Mouse (Mus musculus): Measurements from ENCODE around the gene Pitpnm1. TPM values are rescaled to one million over a fixed set of nuclear protein-coding genes. Genes with fewer than 3 reads are reported as not detected.

The Pitpnm1 gene
- total and polyA plus RNA-seq, 2 experiments from 2014 or later, result 127 to 187 TPM

DNA sequence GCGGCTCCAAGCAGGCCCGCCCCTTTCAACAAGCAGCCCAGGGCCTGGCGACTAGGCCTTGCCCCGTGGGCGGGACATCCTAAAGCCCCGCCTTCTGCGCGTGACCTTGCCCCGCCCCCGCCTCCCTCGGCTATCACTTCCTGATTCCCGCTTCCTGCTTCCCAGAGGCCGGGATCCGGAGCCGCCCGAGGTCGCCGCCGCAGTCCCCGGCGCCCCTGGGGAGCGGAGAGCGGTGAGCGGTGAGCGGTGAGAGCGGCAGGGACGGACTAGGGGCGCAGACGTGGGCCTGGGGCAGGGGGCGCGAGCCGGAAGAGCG, 48.7 kb downstream of the Pitpnm1 start, which contains the start of gene Coro1b:
Coro1b (plus strand) TSS at position 129 of the 316 bp plus-strand sequence.
- peak within 1 kb of the TSS; percentile 69 for H3K27ac ChIP-seq (ENCODE audit: low read depth, low read length)
- peak within 1 kb of the TSS; percentile 88 for H3K4me3 ChIP-seq (ENCODE audit: low read depth, low read length)
- no peaks in the 10 kb centered on the region for H3K27me3 ChIP-seq (ENCODE audit: insufficient read depth, low read length)
- DNase-seq (ENCODE audit: low spot score) (peak; percentile 92), ATAC-seq (ENCODE audit: low FRiP score) (peak; percentile 87)
- peak within 1 kb of the TSS; percentile 91 for H3K4me2 ChIP-seq (ENCODE audit: low read depth, low read length, poor library complexity, severe bottlenecking)
- H3K4me1 ChIP-seq (ENCODE audit: insufficient read depth, low read length), result peaks cover 7% of the 10 kb centered on the region; the same call in 1 of the 2 replicates
- H3K36me3 ChIP-seq (ENCODE audit: insufficient read depth, low read length), result peaks cover 21% of the 10 kb centered on the region
- no peak for TF ChIP-seq CTCF (IDR thresholded peaks at IDR 0.05)
- H3K9ac ChIP-seq (replicated peaks; ENCODE audit: low read length, poor library complexity, severe bottlenecking), result peak within 1 kb of the TSS; percentile 94
- 1% methylated on average over 30 of the region's 33 CpGs for WGBS
- no peaks in the 10 kb centered on the region for H3K9me3 ChIP-seq (ENCODE audit: low read length)

DNA sequence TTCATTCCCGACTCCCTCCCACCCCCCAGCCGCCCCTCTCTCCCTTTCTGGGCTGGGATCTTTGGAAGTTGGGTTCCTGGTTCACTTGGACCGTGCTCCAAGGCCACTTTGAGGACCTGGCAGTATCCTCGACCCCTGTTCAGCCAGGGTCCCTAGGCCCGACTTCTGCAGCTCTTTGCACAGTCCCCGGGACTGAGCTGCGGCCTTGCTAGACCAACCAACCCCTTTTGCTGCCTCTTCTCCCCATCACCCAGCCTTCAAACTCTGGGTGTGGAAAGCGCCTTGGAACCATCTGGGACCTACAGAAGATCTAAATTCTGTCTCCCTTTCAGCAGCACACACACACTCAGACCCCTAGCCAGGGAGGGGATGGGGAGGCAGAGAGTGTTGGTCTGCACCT, 49.0 kb downstream of the Pitpnm1 start:
- ATAC-seq (ENCODE audit: low FRiP score), result peak; percentile 18; the same call in 1 of the 2 replicates

DNA sequence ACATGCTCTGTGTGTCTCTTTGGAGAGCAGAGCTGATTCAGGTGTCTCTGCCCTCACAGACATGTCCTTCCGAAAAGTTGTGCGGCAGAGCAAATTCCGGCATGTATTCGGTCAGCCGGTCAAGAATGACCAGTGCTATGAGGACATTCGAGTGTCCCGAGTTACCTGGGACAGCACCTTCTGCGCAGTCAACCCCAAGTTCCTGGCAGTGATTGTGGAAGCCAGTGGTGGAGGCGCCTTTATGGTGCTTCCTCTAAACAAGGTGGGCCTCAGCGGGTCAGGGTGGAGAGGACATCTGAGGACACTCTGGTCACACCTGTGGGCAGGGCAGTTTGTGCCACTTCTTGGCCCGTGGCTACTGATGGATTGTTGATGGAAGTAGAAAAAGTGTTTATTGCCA, 49.5 kb downstream of the Pitpnm1 start:
- no peak for DNase-seq (ENCODE audit: low spot score)
- no peak for TF ChIP-seq CTCF (IDR thresholded peaks at IDR 0.05)
- Histone ChIP-seq H3K4me3 (ENCODE audit: low read depth, low read length) (peak overlapping the region; percentile 88), H3K36me3 (ENCODE audit: insufficient read depth, low read length) (peaks cover 24% of the 10 kb centered on the region), H3K4me1 (ENCODE audit: insufficient read depth, low read length) (peaks cover 7% of the 10 kb centered on the region; the same call in 1 of the 2 replicates), H3K27ac (ENCODE audit: low read depth, low read length) (0 out of 2 replicates have a peak overlapping the region, but pooled peaks have one; percentile 69), H3K27me3 (ENCODE audit: insufficient read depth, low read length) (no peaks in the 10 kb centered on the region), H3K9ac (replicated peaks; ENCODE audit: low read length, poor library complexity, severe bottlenecking) (peak overlapping the region; percentile 94), H3K4me2 (ENCODE audit: low read depth, low read length, poor library complexity, severe bottlenecking) (peak overlapping the region; percentile 91), H3K9me3 (ENCODE audit: low read length) (no peaks in the 10 kb centered on the region)
- WGBS, result 89% methylated on average over 11 of the region's 11 CpGs
- ATAC-seq (ENCODE audit: low FRiP score), result no peak

More for the DNA sequence above, 49.0 kb downstream of the Pitpnm1 start:
- DNase-seq (ENCODE audit: low spot score), result no peak
- Histone ChIP-seq H3K27ac (ENCODE audit: low read depth, low read length) (peak overlapping the region; percentile 69), H3K27me3 (ENCODE audit: insufficient read depth, low read length) (no peaks in the 10 kb centered on the region), H3K4me1 (ENCODE audit: insufficient read depth, low read length) (peaks cover 7% of the 10 kb centered on the region; the same call in 1 of the 2 replicates), H3K9ac (replicated peaks; ENCODE audit: low read length, poor library complexity, severe bottlenecking) (peak overlapping the region; percentile 94), H3K9me3 (ENCODE audit: low read length) (no peaks in the 10 kb centered on the region), H3K4me2 (ENCODE audit: low read depth, low read length, poor library complexity, severe bottlenecking) (peak overlapping the region; percentile 91), H3K36me3 (ENCODE audit: insufficient read depth, low read length) (peaks cover 24% of the 10 kb centered on the region), H3K4me3 (ENCODE audit: low read depth, low read length) (peak overlapping the region; percentile 88)
- TF ChIP-seq CTCF (IDR thresholded peaks at IDR 0.05), result no peak
- WGBS, result 4% methylated on average over 8 of the region's 8 CpGs

DNA sequence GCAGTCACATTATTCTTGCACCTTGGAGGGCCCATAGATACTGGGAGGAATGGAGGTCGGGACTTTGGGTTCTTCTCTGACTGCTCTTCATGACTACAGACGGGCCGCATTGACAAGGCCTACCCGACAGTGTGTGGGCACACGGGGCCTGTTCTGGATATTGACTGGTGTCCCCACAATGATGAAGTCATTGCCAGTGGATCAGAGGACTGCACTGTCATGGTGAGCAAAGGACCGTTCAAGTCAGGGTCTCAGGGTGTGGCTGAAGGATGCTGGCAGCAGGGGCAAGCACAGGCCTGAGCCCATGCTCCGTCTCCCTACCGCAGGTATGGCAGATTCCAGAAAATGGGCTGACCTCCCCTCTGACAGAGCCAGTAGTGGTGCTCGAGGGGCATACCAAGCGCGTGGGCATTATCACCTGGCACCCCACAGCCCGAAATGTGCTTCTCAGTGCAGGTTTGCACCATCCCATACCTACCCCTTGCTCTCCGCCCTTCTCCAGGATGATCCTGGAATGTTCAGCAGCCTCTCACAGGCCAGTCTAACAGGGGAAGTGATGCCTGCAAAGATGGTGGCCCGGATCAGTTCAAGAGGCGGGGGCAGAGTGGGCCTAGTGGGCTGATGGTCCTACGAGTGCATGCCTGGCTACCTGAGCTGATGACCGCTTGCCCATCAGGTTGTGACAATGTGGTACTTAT, 50.1 kb downstream of the Pitpnm1 start:
- TF ChIP-seq CTCF (IDR thresholded peaks at IDR 0.05), result no peak
- H3K9ac ChIP-seq (replicated peaks; ENCODE audit: low read length, poor library complexity, severe bottlenecking), result no peak overlapping the region
- peaks cover 24% of the 10 kb centered on the region for H3K36me3 ChIP-seq (ENCODE audit: insufficient read depth, low read length)
- DNase-seq (ENCODE audit: low spot score) (no peak), ATAC-seq (ENCODE audit: low FRiP score) (no peak)
- H3K27me3 ChIP-seq (ENCODE audit: insufficient read depth, low read length), result no peaks in the 10 kb centered on the region
- 94% methylated on average over 17 of the region's 17 CpGs for WGBS
- H3K27ac ChIP-seq (ENCODE audit: low read depth, low read length), result no peak overlapping the region
- no peaks in the 10 kb centered on the region for H3K9me3 ChIP-seq (ENCODE audit: low read length)
- 0 out of 2 replicates have a peak overlapping the region, but pooled peaks have one; percentile 91 for H3K4me2 ChIP-seq (ENCODE audit: low read depth, low read length, poor library complexity, severe bottlenecking)
- no peak overlapping the region for H3K4me3 ChIP-seq (ENCODE audit: low read depth, low read length)
- peaks cover 7% of the 10 kb centered on the region; the same call in 1 of the 2 replicates for H3K4me1 ChIP-seq (ENCODE audit: insufficient read depth, low read length)

DNA sequence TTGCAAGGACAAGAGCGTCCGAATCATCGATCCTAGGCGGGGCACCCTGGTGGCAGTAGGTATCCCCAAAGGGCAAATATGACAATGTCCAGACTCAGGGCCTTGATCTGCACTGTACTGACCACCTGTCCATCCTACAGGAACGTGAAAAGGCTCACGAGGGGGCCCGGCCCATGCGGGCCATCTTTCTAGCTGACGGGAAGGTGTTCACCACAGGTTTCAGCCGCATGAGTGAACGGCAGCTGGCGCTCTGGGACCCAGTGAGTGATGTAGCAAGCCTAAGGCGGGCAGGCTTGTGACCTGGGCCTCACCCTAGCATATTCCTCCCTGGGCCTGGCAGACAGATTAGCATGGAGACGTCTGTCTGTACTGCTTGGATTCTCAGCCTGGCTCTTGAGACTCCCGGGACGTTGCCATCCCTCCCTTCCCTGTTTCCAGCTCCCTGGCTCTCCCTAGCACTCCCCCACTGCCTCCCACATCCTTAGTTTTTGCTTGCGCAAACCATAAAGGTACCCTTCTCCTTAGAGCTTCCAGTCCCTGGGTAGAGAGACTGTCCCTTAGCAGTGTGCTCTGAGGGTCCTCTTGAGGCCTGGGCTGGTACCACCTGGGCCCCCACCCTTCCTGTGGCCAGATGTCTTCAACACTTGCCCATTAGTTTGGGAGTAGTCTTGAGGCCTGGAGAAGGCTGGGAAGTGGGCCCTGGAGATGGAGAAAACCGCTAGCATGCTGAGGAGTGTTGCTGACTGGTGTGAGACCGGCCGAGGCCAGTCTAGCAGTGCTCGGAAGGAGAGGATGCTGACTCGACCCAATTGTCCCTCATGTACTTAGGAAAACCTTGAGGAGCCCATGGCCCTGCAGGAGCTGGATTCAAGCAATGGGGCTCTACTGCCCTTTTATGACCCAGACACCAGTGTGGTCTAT, 51.0 kb downstream of the Pitpnm1 start:
- Histone ChIP-seq H3K36me3 (ENCODE audit: insufficient read depth, low read length) (peaks cover 27% of the 10 kb centered on the region), H3K9me3 (ENCODE audit: low read length) (no peaks in the 10 kb centered on the region), H3K9ac (replicated peaks; ENCODE audit: low read length, poor library complexity, severe bottlenecking) (no peak overlapping the region), H3K4me3 (ENCODE audit: low read depth, low read length) (no peak overlapping the region), H3K4me2 (ENCODE audit: low read depth, low read length, poor library complexity, severe bottlenecking) (no peak overlapping the region), H3K4me1 (ENCODE audit: insufficient read depth, low read length) (peaks cover 7% of the 10 kb centered on the region; the same call in 1 of the 2 replicates), H3K27ac (ENCODE audit: low read depth, low read length) (no peak overlapping the region), H3K27me3 (ENCODE audit: insufficient read depth, low read length) (no peaks in the 10 kb centered on the region)
- no peak for TF ChIP-seq CTCF (IDR thresholded peaks at IDR 0.05)
- DNase-seq (ENCODE audit: low spot score), result no peak
- WGBS, result 89% methylated on average over 22 of the region's 22 CpGs
- no peak for ATAC-seq (ENCODE audit: low FRiP score)
